Mouse (Mus musculus) hindbrain, embryonic 11.5 days (tissue): ENCODE data around the gene Tac1. TPM values are rescaled to one million over a fixed set of nuclear protein-coding genes. Genes with fewer than 3 reads are reported as not detected.
"Not testable (repeated sequence)": the region's sequence is repeated elsewhere in the genome, so short reads cannot be mapped to it uniquely, and the experiment has no call there.

ENCODE experiments used
- ATAC-seq: fragments of 200-750 bp; cut with Nextera tagmentation; 2 replicates; pipeline ENCODE4 v1.8.0; 2017; ENCODE audit warnings: mild to moderate bottlenecking, moderate TSS enrichment, moderate library complexity; ENCODE audit not compliant: low FRiP score
- DNase-seq: peaks from one replicate; pipeline ENCODE4 v3.0.0-alpha.2; 2015; ENCODE audit warnings: low spot score
- H3K27ac ChIP-seq: fragments of 300-500 bp; sonication (generic); 2 replicates; pipeline ENCODE4 v1.5.1; 2014; ENCODE audit warnings: mild to moderate bottlenecking, low read depth, low read length
- H3K27me3 ChIP-seq: fragments of 300-500 bp; sonication (generic); 2 replicates; pipeline ENCODE4 v1.6.1; 2014; ENCODE audit warnings: mild to moderate bottlenecking, low read length, moderate library complexity, mixed read lengths; ENCODE audit not compliant: control insufficient read depth, insufficient read depth
- H3K36me3 ChIP-seq: fragments of 300-500 bp; sonication (generic); 2 replicates; pipeline ENCODE4 v1.6.1; 2014; ENCODE audit warnings: mild to moderate bottlenecking, low read length, moderate library complexity, mixed read lengths; ENCODE audit not compliant: control insufficient read depth, insufficient read depth
- H3K4me1 ChIP-seq: fragments of 300-500 bp; sonication (generic); replicated peaks from 2 replicates; pipeline ENCODE4 v1.6.1; 2014; ENCODE audit warnings: low read length, mixed read lengths; ENCODE audit not compliant: control insufficient read depth, insufficient read depth
- H3K4me2 ChIP-seq: fragments of 300-500 bp; sonication (generic); replicated peaks from 2 replicates; pipeline ENCODE4 v1.6.1; 2014; ENCODE audit warnings: mild to moderate bottlenecking, low read depth, low read length
- H3K4me3 ChIP-seq: fragments of 300-500 bp; sonication (generic); 2 replicates; pipeline ENCODE4 v1.5.1; 2014; ENCODE audit warnings: low read depth, low read length
- H3K9ac ChIP-seq: fragments of 300-500 bp; sonication (generic); 2 replicates; pipeline ENCODE4 v1.6.1; 2014; ENCODE audit warnings: low read depth, low read length
- H3K9me3 ChIP-seq: fragments of 300-500 bp; sonication (generic); 2 replicates; pipeline ENCODE4 v1.6.1; 2016; ENCODE audit warnings: low read length; ENCODE audit not compliant: control insufficient read depth
- WGBS: fragments of 180-500 bp; shearing (Covaris S2); extraction: QIAGEN DNeasy Blood & Tissue Kit; methylation state at CpG from one replicate; pipeline ENCODE4 v1.1.7; 2014; 5-methylcytosine and 5-hydroxymethylcytosine counted together
- polyA plus RNA-seq: library from polyadenylated mRNA; unstranded; fragments of >200 nt; fragmentation: Nextera tagmentation; extraction: Ambion mirVana; gene quantifications from 2 replicates; pipeline ENCODE4 v1.2.1, GENCODE M21; 2014

Gene Tac1
- polyA plus RNA-seq, 1 experiment from 2014 or later = 10.1 TPM

DNA sequence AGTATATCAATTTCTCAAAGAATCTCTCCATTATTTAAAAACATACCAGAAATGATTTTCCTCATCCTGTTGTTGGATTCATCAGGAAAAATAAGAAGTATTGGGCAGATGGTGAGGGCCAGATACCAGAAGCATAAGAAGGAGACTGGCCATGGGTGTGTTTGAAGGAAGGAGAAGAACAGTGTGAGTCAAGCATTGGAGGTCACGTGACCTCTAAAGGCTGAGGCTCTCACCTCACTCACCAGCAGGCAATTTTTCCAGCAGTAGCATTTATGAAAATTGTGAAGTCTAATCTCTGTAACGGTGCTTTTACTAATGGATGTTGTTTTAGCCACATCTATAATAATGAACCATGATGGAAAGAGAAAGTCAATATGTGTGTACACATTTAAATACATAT is 39.8 kb downstream of the Tac1 start:
- ATAC-seq = no peak
- Histone ChIP-seq H3K4me3 (no peak overlapping the region), H3K4me1 (no peaks in the 10 kb centered on the region), H3K4me2 (no peak overlapping the region), H3K9me3 (no peaks in the 10 kb centered on the region), H3K27me3 (no peaks in the 10 kb centered on the region), H3K36me3 (no peaks in the 10 kb centered on the region), H3K27ac (no peak overlapping the region), H3K9ac (no peak overlapping the region)
- WGBS = 94% methylated on average over 2 of the region's 2 CpGs
- DNase-seq = no peak

DNA sequence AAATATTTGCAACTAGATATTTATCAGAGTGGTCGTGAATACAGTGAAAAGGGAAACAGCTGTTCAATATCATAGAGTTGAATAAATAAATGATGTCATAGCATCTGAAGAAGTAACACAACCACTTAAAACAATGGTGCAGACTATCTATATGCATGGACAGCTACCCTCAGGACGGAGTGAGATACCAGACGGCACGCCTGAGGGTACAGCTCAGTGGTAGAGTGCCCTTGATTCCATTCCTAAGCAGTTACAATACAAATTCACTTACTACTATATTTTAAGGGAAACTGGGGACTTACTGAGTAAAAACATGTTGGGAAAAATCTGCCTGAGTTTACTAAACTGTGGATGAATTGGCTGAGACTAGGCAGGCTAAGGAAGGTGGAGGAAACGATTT is 43.7 kb downstream of the Tac1 start:
- no peaks in the 10 kb centered on the region for H3K27me3 ChIP-seq
- 90% methylated on average over 5 of the region's 5 CpGs for WGBS
- ATAC-seq = no peak

DNA sequence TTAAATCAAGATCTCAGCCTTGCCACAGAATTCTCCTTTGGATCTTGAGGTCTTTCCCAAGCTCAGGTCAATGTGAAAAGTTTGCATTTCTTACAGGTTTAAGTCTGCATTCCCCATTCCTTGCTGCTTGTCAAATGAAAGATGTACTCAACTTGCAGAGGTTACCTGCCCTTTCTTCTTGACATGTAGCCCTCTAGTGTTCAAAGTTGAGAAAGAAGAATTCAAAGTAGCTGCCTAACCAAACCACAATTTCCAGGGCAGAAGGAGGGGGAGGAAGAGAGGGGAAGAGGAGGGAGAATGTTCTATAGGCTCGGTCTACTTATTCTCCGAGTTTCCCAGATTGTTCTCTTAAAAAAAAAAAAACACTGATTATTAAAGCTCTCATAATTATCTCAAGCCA is 45.5 kb downstream of the Tac1 start:
- no peaks in the 10 kb centered on the region for H3K9me3 ChIP-seq
- H3K4me3 ChIP-seq = no peak overlapping the region
- no peaks in the 10 kb centered on the region for H3K27me3 ChIP-seq
- no peak overlapping the region for H3K27ac ChIP-seq
- H3K9ac ChIP-seq = no peak overlapping the region
- DNase-seq (no peak), ATAC-seq (no peak)
- H3K36me3 ChIP-seq = no peaks in the 10 kb centered on the region
- H3K4me2 ChIP-seq = no peak overlapping the region
- H3K4me1 ChIP-seq = no peaks in the 10 kb centered on the region
- 63% methylated on average over 2 of the region's 2 CpGs for WGBS

More for the DNA sequence above, 43.7 kb downstream of the Tac1 start:
- Histone ChIP-seq H3K4me1 (no peaks in the 10 kb centered on the region), H3K27ac (no peak overlapping the region), H3K4me3 (no peak overlapping the region), H3K9me3 (no peaks in the 10 kb centered on the region), H3K4me2 (no peak overlapping the region), H3K36me3 (no peaks in the 10 kb centered on the region), H3K9ac (no peak overlapping the region)
- no peak for DNase-seq

DNA sequence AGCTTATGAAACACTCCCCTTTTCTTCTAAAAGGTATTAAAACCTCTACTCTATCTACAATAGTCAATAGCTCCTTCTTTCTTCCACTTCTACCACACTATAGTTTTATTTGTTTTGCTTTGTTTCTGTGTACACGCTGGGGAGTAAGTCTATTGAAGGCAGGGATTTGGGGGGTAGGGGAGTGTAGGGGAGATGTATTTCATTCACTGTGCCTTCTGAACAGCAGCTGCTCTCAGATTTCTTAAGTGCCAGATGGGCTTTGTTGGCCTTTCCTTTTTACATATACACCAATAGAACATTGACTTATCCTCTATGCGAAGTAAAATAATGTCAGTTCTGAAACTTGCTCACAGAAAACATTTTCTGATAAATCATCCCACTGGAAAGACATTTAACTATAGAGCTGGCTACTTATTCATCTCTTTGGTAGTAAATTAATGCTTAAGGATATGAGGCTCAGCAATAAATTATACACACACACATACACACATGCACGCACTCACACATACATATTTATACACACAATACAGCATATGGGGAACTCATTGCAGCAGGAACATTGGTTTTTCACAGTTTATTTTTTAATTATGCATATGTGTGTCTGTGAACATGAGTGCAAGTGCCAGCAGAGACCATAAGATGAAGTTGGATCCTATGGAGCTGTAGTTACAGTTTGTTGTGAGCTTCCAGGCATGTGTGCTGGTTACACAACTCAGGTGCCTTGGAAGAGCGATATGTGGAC is 46.8 kb downstream of the Tac1 start:
- Histone ChIP-seq H3K4me3 (no peak overlapping the region), H3K27ac (no peak overlapping the region), H3K4me1 (no peaks in the 10 kb centered on the region), H3K9me3 (no peaks in the 10 kb centered on the region), H3K9ac (no peak overlapping the region), H3K4me2 (no peak overlapping the region), H3K27me3 (no peaks in the 10 kb centered on the region), H3K36me3 (no peaks in the 10 kb centered on the region)
- DNase-seq = no peak
- no peak for ATAC-seq
- 83% methylated on average over 4 of the region's 4 CpGs for WGBS

DNA sequence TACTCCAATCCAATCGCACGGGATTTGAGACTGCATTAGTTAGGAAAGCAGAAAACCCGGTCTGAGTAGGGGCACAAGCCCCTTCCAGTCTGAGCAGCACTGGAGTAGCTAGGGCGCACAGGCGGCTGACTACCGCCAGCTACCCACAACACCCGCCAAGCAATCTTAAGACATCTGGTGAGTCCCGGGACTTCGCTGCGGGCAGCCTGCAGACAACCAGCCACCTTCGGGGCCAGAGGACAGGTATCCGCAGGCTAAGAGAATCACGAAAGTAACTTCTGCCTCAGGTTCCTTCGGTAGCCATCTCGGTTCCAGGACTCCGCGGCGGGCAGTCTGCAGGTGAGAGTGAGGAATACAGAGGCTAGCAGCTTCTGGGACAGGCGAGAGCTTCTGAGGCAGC is 59.0 kb downstream of the Tac1 start:
- 87% methylated on average over 18 of the region's 19 CpGs for WGBS

More for the DNA sequence above, 59.0 kb downstream of the Tac1 start:
- H3K9ac ChIP-seq, H3K36me3 ChIP-seq, H3K4me3 ChIP-seq, H3K4me1 ChIP-seq, H3K27ac ChIP-seq, ATAC-seq, H3K9me3 ChIP-seq, H3K4me2 ChIP-seq, DNase-seq, H3K27me3 ChIP-seq: not testable (repeated sequence)

Other genes starting within 250 kb of the Tac1 start
- gene Asns, start 138.4 kb downstream of the Tac1 start, polyA plus RNA-seq = 57.2 and 63.3 TPM in 2 replicates